ENCODE assay signal across 8 mouse cellular contexts in the genomic region with DNA sequence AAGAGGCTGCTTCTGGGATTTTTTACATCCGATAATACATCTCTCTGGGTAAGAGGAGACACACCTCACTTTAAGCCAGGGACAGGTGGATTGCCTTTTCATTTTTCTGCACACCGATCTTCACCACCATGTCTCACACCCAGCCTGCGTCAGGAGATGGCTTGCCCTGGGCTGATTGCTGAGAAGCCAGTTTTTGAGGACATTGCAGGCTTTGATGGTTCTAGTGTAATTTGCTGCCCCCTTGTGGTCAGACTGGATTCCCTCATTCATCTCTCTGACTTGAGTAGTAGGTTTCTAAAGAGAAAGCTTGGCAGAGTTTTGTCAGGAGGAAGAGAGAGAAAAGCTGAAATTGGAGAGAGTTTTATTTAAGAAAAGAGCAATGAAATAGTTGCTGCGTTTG. TPM values are rescaled to one million over a fixed set of nuclear protein-coding genes. Genes with fewer than 3 reads are reported as not detected.
DNase-seq lines count a peak whose midpoint lies in the region; ATAC-seq lines count a peak whose summit lies in the region.

No protein-coding gene starts in this region.

- no peak overlapping the region for H3K9ac ChIP-seq in heart, embryonic 11.5 days (ENCODE audit: low read depth, low read length)
- no peak overlapping the region for H3K9ac ChIP-seq in intestine, embryonic 15.5 days
- H3K9ac ChIP-seq in midbrain, embryonic 13.5 days (replicated peaks): no peak overlapping the region

- no peaks in the 10 kb centered on the region for H3K27me3 ChIP-seq in heart, embryonic 11.5 days (ENCODE audit: control insufficient read depth, insufficient read depth, low read length)
- H3K27me3 ChIP-seq in intestine, embryonic 15.5 days (replicated peaks): no peaks in the 10 kb centered on the region
- H3K27me3 ChIP-seq in midbrain, embryonic 13.5 days: no peaks in the 10 kb centered on the region

- H3K4me2 ChIP-seq in heart, embryonic 11.5 days: no peak overlapping the region
- no peak overlapping the region for H3K4me2 ChIP-seq in intestine, embryonic 15.5 days (replicated peaks)
- H3K4me2 ChIP-seq in midbrain, embryonic 13.5 days (replicated peaks): no peak overlapping the region

- H3K9me3 ChIP-seq in heart, embryonic 11.5 days (replicated peaks; ENCODE audit: control insufficient read depth, low read length): no peaks in the 10 kb centered on the region
- no peaks in the 10 kb centered on the region for H3K9me3 ChIP-seq in intestine, embryonic 15.5 days
- H3K9me3 ChIP-seq in midbrain, embryonic 13.5 days: no peaks in the 10 kb centered on the region

- WGBS in heart, embryonic 11.5 days (ENCODE audit: insufficient replicate concordance): 37% methylated on average over 4 of the region's 4 CpGs
- WGBS in intestine, embryonic 15.5 days: 33% methylated on average over 4 of the region's 4 CpGs
- WGBS in midbrain, embryonic 13.5 days: 36% methylated on average over 4 of the region's 4 CpGs

- intact Hi-C loops in left cerebral cortex, postnatal 10 days (cut with DNase I): loop anchor here (2.0 to 10.0 kb wide), 2 partner anchors 130 to 438 kb away; no protein-coding TSS in a partner anchor

- DNase-seq in heart, adult 11 months: peak; percentile 94
- peak; percentile 90 to 91 for DNase-seq in cerebellum, postnatal 14 days
- DNase-seq in frontal cortex, postnatal 25 days (ENCODE audit: low spot score in 2 of 2): peak; percentile 69 to 80
- DNase-seq in left cerebral cortex, postnatal 10 days (ENCODE audit: extremely low spot score in 1 of 2, low spot score in 2 of 2): peak; percentile 78 to 89
- peak; percentile 25 to 66 for DNase-seq in spleen, adult 18-20 months

- H3K4me1 ChIP-seq in heart, embryonic 11.5 days (ENCODE audit: control insufficient read depth, insufficient read depth, low read length): no peaks in the 10 kb centered on the region
- no peaks in the 10 kb centered on the region for H3K4me1 ChIP-seq in intestine, embryonic 15.5 days (replicated peaks)
- no peaks in the 10 kb centered on the region for H3K4me1 ChIP-seq in midbrain, embryonic 13.5 days (replicated peaks)

- ATAC-seq in heart, embryonic 11.5 days (replicated peaks; ENCODE audit: insufficient number of reproducible peaks, low FRiP score, low TSS enrichment): no peak
- peak; percentile 73; the same call in 1 of the 2 replicates for ATAC-seq in intestine, embryonic 15.5 days
- ATAC-seq in midbrain, embryonic 13.5 days: peak; percentile 62; the same call in 1 of the 2 replicates

- H3K4me3 ChIP-seq in heart, embryonic 11.5 days (ENCODE audit: low read depth, low read length): no peak overlapping the region
- no peak overlapping the region for H3K4me3 ChIP-seq in intestine, embryonic 15.5 days (replicated peaks)
- no peak overlapping the region for H3K4me3 ChIP-seq in midbrain, embryonic 13.5 days (replicated peaks)

- no peaks in the 10 kb centered on the region for H3K36me3 ChIP-seq in heart, embryonic 11.5 days (ENCODE audit: control insufficient read depth, insufficient read depth, low read length)
- H3K36me3 ChIP-seq in intestine, embryonic 15.5 days: no peaks in the 10 kb centered on the region
- H3K36me3 ChIP-seq in midbrain, embryonic 13.5 days: no peaks in the 10 kb centered on the region

- H3K27ac ChIP-seq in heart, embryonic 11.5 days (ENCODE audit: low read depth, low read length): no peak overlapping the region
- H3K27ac ChIP-seq in intestine, embryonic 15.5 days: no peak overlapping the region
- no peak overlapping the region for H3K27ac ChIP-seq in midbrain, embryonic 13.5 days

RNA-seq across cellular contexts. Expression of a gene that starts 14.3 kb away (rescaled TPM):
- polyA plus RNA-seq in heart, embryonic 11.5 days (2014; fragmentation: Nextera tagmentation; extraction: Ambion mirVana): 2.4 and 4.4 TPM in 2 replicates
- 2.1 and 2.6 TPM in 2 replicates for polyA plus RNA-seq in intestine, embryonic 15.5 days (2015; fragmentation: Nextera tagmentation; extraction: Ambion mirVana)
- total RNA-seq in left cerebral cortex, postnatal 10 days (2021): 1 to 10 TPM; 1.0 to 1.3 TPM
- 0.58 and 0.86 TPM in 2 replicates for polyA plus RNA-seq in midbrain, embryonic 13.5 days (2015; fragmentation: Nextera tagmentation; extraction: Ambion mirVana)

RNA-seq across cellular contexts. Expression of a gene that starts 36.0 kb away (rescaled TPM):
- not detected in 2 replicates for polyA plus RNA-seq in heart, embryonic 11.5 days (2014; fragmentation: Nextera tagmentation; extraction: Ambion mirVana)
- not detected in 2 replicates for polyA plus RNA-seq in intestine, embryonic 15.5 days (2015; fragmentation: Nextera tagmentation; extraction: Ambion mirVana)
- not detected for total RNA-seq in left cerebral cortex, postnatal 10 days (2021)
- not detected in 2 replicates for polyA plus RNA-seq in midbrain, embryonic 13.5 days (2015; fragmentation: Nextera tagmentation; extraction: Ambion mirVana)
